Mouse (Mus musculus): Measurements from ENCODE around the gene Fam89b.

Gene Fam89b

GRCm38 (mm10) chr19:5729444-5729815, at the start of gene Fam89b:
Fam89b (minus strand) TSS chr19:5729653.
- DNase-seq, result peak; percentile 90

- no peak for DNase-seq
These were observed 48.9 kb upstream of the Fam89b start for GRCm38 (mm10) chr19:5778312-5778711.

GRCm38 (mm10) chr19:5777387-5778032, 48.1 kb upstream of the Fam89b start:
- no peak for DNase-seq

GRCm38 (mm10) chr19:5770925-5771860, 41.7 kb upstream of the Fam89b start, which contains the start of gene Scyl1:
Scyl1 (minus strand) TSS chr19:5771419.
- DNase-seq, result peak; percentile 94

DNA sequence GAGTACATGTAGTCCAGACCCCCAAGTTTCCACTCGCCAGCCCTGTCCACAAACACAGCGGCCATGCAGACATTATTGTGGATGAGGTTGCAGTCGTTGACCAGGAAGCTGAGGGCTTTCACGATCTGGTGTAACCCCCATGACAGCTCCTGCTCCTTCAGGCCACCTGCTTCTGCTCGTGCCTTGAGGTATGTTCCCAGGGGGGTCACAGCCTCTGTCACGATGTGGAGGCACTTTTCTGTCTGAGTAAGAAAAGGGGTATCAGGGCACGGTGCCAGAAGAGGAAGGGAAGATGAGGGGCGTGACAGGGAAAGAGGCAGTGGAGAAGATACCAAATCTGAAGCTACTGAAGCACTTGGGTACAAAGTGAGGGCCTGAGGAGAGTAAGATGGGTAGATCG, 40.9 kb upstream of the Fam89b start:
- no peak for DNase-seq

DNA sequence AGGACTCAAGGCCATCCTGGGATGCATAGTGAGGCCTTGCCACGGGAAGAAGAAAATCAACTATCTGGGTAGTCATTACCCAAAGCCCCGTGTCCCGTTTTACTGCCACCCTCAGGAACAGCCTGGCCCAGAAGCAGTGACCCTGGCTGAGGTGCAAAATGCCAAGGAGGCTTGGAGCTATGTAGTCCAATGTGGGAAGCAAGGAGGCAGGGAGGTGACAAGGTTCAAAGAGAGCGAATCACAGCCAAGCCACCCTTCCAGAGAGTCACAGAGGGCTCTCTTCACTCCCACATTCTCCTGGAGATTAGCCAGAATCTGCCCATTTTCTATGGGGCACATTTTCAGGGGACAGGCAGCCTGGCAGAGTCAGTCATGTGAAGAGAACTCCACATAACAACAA, 37.8 kb upstream of the Fam89b start:
- DNase-seq, result no peak

GRCm38 (mm10) chr19:5763163-5763562, 33.7 kb upstream of the Fam89b start:
- no peak for DNase-seq

DNA sequence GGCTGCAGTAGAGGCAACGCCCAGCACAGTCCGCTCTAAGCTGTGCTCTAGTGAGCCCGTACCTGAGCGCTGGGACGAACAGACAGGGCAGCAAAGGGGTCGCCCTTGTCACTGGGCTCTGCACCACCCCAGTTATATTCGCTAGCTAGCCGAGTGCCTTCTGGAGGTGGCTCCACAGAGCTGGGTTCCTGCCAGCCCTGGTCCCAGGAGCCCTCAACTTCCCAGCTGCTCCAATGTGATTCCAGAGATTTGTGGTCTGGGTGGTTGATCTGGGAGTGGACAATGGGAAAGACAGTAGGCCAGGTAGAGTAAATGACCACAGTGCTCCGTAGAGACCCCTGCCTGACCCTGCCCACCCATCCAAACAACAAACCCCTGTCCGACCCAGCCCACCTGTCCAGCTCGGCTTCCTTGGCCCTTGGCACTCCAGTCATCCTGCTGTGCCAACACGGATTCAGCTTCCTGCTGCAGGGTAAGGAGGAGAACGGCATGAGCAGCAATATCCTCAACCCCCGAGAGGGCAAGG, 29.5 kb upstream of the Fam89b start:
- no peak for DNase-seq

DNA sequence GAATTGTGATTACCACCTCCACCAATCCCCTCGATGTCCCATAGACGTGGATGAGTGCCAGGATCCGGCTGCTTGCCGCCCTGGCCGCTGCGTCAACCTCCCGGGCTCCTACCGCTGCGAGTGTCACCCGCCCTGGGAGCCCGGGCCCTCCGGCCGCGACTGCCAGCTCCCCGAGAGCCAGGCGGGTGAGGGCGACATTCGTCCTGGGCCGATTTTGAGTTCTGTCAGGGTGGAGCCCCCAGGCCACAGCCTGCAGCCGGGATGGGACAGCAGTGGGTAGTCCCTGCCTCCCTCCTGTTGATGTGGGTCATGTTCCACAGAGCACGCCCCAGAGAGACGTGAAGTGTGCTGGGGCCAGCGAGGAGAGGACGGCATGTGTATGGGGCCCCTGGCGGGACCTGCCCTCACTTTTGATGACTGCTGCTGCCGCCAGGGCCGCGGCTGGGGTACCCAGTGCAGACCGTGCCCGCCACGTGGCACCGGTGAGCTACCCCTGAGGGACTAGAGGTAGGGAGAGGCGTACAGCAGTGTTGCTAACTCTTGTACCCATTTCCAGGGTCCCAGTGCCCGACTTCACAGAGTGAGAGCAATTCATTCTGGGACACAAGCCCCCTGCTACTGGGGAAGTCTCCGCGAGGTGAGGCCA, 27.7 kb upstream of the Fam89b start:
- DNase-seq, result no peak

DNA sequence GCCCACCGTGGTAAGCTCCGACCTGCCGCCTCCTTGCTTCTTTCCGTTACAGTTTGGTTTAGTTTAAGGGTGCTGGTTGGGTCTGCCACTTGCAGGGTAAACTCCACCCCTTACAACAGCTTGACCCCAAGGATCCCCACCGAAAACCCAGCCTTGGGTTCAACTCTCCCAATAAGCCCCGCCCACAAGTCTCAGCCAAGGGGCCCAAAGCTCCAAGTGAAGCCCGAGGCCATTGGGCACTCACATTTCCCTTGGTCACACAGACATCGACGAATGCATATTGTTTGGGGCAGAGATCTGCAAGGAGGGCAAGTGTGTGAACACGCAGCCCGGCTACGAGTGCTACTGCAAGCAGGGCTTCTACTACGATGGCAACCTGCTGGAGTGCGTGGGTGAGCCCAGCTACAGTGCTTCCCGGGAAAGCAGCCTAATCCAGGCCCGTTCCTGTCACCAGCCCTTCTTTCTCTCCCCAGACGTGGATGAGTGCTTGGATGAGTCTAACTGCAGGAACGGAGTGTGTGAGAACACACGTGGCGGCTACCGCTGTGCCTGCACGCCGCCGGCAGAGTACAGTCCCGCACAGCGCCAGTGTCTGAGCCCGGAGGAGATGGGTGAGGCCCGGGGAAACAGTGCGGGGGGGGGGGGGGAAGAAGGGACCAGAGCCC, 27.0 kb upstream of the Fam89b start:
- no peak for DNase-seq

- peak; percentile 65 for DNase-seq
These were observed 22.3 kb upstream of the Fam89b start for GRCm38 (mm10) chr19:5751742-5752141.

GRCm38 (mm10) chr19:5750951-5751350, 21.5 kb upstream of the Fam89b start:
- DNase-seq, result no peak

- no peak for DNase-seq
These were observed 20.0 kb upstream of the Fam89b start for GRCm38 (mm10) chr19:5749476-5749875.

GRCm38 (mm10) chr19:5746907-5747363, 17.5 kb upstream of the Fam89b start:
- DNase-seq, result no peak

- peak; percentile 48 for DNase-seq
These were observed 16.6 kb upstream of the Fam89b start for GRCm38 (mm10) chr19:5745756-5746710.

DNA sequence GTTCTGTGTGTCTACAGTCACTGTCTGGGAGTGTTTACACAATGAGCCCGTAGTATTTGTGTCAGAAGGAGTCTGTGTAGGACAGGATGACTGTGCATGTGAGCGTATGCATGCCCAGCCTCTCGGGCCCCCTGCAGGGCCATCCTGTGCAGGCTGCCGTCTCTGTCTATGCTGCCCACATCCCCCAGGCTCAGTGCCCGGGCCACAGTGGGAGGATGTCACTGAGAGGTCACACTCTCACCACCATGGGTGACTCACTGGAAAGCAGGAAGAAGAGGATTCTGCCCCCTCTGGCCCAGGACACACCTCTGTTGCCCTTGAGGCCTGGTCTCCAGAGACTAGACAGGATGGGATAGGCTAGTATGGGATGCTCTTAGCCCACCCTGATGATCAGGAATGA, 14.1 kb upstream of the Fam89b start:
- DNase-seq, result no peak

DNA sequence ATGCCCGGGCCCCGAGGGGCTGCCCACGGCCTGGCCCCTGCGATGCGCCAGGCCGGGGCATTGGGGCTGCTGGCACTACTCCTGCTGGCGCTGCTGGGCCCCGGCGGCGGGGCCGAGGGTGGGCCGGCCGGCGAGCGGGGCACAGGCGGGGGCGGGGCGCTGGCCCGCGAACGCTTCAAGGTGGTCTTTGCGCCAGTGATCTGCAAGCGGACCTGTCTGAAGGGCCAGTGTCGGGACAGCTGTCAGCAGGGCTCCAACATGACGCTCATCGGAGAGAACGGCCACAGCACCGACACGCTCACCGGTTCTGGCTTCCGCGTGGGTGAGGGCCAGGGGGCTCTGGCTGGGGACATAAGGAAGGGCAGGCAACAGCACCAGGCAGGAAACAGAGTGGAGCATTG, 12.8 kb upstream of the Fam89b start:
- DNase-seq, result no peak

DNA sequence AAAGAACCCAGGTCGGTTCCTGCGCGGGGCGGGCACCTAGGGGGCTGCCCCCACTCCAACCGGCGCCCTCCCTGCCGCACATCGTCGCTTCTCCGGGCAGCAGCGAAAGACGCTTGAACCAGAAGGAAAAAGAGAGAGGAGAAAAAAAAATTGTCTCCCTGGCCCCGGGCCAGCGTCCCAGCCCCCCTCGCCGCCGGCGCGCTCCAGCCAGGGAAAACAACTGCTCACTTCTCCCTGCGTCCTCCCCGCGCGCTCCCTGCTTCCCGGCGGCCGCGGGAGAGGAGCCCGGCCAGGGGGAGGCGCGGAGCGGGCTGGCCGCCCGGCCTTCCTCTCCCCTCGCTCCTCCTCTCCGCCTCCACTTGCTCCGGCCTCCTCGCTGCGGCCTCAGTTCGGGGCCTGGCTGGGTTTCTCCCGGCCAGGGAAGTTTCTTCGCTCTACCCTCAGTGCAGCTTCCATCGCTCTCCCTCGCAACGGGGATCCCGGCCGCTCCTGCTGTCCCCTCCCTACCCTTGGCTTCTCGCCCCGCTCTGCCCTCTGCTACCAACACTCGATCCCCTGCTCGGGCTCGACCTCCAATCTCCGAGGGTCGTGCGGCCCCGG, 12.3 kb upstream of the Fam89b start:
- no peak for DNase-seq

DNA sequence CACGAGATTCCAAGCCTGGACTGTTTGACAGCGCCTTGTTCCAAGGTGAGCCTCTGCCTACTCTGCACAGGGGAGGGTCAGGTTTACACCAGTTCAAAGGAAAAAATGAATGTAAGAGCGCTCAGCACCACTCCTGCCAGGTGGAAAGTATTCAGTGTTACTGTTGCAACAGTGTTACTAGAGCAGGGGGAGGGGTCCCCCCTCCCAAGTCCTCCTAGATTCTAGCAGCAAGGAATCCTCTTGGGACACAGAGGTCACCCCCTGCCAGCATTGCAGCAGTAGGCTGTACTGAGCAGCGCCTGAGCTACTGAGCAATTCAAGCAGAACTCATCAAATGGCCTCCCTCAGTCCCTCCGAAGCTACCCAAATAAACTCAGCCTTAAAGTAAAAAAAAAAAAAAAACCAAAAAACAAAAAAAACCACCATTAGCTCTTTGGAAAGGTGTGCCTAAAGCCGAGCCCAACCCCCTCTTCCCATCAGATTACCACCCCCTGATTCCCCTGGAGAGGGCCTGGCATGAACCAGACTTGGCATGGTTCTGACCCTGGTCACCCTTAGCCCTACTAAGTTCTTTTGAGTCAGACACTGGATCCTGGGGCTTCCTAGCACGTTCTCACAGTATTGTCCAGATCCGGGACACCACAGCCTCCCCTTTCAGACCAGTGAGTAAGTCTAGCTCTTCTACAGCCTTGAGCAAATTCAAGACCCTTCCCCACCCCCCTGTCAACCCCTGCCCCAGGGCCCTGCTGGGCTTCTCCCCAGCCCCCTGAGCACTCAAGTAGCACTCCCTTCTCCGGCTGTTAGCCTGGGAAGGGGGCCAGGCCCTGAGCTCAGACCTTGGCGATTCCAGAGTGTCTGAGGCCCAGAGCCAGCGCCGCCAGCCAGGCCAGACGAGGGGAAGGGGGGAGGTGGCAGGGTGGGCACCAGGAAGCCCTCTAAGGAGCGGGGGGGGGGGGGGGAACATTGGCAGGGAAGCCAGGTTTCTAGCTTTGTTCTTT, 11.2 kb upstream of the Fam89b start, which contains the start of gene Ltbp3:
Gene Ltbp3, plus strand, starts transcription at position 585 of the 998 bp plus-strand sequence.
- DNase-seq, result no peak

DNA sequence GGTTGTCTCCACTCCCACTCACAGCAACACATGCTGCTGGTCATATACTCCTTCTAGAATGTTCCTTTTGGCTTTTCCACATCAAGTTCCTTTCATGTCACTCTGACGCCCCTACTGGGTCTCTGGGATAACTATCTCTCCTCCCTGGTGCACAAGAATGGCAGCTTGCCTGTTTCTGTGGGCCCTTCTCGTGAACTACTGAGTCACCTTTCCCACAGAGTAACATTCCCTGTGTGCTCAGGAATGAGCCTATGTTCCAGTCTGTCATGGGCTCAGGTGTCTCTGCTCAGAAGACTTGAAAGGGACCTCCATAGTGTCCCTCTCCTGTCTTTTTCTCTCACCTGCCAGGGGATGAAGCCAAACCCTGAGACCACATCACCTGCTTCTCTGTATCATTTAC, 10.0 kb upstream of the Fam89b start:
- DNase-seq, result no peak

All from thymus, postnatal 14 days (tissue).